Mouse (Mus musculus): ENCODE measurements around the gene Atxn1.

The Atxn1 gene

DNA sequence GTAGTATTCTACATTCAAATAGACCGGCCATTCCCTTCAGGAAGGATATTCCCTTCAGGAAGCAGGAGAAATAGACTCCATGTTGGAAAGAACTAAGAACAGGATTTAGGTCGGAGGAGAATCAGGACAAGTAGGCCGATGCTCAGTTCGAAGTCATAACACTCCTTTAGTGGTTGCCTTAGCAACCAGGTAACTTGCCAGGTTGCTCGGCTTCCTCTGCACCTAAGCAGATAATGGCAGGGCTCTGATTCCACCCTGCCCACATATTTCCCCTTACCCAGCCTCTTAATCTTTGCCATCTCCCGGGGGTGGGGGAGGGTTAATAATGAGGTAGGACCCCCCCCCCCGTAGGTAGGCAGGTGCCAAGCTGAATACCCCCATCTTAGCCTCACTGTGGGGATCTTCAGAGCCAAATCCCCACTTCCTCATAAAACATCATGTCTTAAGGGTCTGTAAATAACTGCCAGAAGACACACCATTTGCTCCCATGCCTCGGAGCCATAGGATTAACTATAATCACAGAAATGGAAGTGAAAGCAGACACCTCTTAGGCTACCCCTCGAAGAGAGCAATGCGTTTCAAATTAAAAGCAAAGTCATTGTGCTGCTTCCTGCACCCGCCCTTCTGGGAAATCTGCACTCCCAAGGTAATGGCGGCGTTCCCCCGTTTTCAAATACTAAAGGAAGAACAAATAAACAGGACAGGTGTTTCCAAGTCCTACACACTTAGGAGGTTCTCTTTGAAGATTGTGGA, 240.1 kb downstream of the Atxn1 start:
- no peak for DNase-seq (ENCODE audit: low spot score)

DNA sequence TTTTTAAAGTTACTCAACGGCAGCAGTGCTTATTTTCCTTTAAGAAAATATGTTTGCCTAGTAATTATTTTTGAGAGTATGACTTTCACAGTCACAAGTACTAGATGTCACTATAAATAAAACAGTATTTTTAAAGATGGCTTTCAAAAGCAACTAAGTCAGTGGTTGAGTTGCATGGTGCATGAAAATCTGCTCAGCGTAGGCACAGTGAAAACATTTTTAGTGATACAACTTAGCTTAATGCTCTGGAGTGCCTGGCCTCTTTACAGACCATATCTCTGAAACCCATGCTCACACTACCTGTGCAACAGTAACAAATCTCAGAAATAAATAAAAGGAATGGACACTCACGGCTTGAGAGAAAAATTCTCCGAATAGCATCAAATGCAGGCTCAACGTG, 241.9 kb downstream of the Atxn1 start:
- no peak for DNase-seq (ENCODE audit: low spot score)

DNA sequence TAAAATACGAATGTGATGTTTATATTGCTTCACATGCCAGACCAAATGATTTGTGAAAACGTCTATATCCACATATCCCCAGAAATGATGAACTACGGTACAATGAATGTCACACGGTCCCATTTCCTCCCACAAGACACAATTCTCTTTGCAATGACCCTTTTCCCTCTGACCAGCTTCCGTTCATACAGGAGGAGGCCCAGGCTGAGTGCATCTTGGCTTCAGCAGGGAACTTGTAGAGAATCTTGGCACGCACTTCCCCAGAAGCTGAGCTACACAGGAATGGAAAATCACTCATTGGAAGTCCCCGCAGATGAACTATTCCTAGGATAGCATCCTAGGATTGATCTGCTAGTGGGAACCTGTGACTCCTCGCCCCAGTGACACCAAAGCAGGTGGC, 243.2 kb downstream of the Atxn1 start:
- no peak for DNase-seq (ENCODE audit: low spot score)

DNA sequence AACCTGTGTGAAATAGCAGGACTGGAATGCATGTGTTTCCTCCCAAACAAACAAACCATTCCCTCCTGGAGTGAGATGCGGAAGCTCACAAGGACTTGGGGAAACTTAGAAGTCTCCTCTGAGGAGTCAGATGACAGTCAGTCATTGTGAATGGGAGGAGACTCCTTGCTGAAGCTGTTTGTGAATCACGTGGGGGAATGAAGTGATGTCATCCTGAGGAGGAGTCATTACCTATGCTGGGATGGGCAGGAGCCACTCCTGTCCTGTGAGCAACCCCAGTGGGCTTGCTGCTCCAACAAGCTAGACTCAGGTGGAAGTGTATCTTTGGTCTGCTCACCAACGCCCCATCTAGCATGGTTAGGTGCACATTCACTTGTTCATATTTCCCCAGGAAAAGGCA, 246.0 kb downstream of the Atxn1 start:
- no peak for DNase-seq (ENCODE audit: low spot score)

DNA sequence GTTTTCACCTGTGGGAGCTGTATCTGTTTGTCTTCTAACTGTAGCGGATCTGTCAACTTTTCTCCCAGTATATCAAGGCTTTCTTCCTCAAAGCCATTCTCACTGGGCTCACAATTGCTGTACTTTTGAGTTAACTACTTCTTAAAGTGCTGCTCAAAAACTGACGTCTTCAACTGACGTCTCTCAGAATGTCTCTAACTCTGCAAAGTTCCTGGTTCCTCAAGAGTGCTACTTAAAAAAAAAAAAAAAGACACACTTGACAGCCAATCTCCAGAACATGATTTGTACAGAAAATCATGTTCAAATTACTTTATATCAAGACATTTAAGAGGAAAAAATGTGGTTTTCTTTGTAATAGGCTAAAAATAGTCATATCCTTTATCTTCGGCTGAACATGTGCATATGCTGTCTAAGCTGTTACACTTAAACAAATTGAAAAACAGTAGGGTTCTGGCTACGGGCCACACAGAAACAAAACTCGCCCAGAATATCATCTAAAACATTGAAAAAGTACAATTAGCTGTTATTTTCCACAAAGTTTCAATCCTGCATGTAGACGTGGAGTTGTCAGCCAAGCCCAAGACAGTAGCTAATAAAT, 249.1 kb downstream of the Atxn1 start:
- DNase-seq (ENCODE audit: low spot score) = no peak

DNA sequence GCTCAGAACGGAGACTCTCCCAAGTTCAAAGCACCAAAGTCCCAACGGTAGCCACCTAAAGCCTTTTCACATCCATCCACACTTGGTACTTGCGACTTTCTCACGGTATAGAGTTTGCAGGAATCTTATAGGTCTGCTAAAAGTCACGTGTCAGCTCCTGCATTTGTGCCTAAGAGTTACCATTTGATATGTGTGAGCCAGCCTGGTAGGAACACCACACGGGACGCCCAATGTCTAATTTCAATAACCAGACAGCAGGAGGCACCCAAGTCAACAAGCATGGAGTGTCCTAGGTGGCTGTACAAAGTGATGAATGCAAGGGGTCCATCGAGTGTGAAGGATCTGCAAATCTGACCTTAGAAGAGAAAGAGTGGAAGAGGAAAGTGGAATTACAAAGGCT, 254.8 kb downstream of the Atxn1 start:
- DNase-seq (ENCODE audit: low spot score) = no peak

DNA sequence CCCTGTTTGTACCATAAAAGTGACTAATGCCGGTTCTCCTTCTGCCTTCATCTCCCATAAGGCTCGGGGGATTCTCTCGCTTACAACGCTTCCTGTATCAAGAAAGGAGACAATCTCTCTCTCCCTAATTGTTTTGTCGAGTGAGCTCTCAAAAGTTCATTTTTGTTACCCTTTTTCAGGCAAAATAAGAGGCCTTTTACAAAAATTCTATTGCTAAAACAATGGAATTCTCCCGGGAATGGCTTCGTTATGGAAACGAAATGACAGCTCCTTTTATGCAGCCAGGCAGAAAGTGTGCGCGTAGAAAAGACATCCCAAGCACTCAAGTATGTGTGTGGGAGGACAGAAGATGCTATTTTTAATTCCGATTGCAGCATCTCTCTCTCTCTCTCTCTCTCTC, 255.4 kb downstream of the Atxn1 start:
- DNase-seq (ENCODE audit: low spot score) = no peak

DNA sequence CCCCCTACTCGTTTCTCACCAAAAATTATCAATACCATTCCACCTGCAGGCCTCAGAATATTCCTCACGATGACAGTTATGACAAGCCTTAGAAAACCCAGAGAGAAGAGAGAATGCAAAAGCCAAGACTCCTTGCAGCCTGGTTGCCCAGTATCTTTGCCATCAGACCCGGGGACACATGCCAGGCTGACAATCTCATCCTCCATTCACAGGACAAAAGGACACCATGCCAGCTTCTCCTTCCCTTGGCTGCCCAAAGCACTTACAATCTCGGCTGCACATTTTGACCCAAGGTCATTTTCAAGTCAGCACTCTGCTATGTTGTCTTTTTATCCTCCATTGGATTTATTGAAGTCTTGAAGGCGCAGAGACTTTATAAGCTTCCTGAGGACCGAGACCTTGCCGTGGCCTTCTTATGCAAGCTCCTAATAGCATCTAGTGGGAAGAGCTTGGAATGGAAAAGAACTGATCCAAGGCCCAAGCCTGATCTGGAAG, 263.5 kb downstream of the Atxn1 start:
- DNase-seq (ENCODE audit: low spot score) = no peak

DNA sequence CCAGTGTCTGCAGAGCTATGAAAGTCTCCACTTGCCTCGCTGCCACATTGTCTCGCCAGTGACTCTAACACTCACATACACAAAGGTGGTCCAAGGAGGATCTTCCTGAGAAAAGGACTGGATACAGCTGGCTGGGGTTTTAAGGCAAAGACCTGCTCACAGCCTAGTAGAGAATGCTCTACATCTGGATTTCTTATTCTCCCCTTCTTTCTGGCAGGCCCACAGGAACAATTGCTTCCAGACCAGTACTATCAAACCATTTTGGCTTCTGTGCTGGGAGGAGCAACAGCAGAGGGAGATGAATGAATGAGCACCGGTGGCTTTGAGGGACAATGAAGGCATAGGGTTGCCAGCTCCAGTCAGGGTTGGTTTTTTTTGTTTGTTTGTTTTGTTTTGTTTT, 265.8 kb downstream of the Atxn1 start:
- DNase-seq (ENCODE audit: low spot score) = no peak

DNA sequence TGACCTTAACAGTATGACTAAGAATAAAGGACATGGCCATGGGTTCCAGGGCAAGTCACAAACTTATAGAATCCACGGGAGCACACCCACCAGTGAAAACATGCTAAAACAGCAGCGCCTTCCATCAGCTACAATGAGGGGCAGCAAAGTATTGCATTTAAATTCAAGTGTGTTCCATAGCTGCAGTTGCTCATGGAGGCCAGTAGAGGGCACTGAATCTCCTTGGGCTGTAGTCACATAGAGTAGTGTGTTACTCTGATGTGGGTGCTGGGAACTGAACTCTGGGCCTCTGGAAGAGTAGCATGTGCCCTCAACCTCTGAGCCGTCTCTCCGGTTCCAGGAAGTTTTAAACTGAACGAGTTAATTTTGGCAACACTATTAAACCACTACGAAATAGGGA, 268.8 kb downstream of the Atxn1 start:
- no peak for DNase-seq (ENCODE audit: low spot score)

DNA sequence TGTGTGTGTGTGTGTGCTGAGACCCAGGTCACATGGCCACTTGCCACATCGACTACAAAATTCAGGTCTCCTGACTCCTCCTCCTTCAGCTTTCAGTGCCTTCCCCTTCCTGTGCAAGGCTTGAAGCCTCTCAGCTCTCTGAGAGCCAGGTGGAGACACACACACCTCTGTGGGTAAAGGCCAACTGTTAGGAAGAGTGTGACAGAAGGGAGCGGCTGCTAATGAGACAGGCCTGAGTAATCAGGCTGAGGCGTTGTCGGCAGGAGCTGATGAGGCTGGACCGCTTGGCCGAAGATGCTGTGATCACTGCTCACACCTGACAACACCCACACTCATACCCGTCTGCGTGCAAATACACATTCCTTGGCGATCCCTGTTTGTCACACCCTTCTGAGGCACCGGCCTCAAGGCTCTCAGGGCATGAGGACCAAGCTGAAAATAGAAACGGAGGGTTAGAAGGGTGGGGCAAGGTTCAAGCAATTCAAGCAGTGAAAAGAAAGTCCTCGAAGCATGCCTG, 269.8 kb downstream of the Atxn1 start:
- no peak for DNase-seq (ENCODE audit: low spot score)

DNA sequence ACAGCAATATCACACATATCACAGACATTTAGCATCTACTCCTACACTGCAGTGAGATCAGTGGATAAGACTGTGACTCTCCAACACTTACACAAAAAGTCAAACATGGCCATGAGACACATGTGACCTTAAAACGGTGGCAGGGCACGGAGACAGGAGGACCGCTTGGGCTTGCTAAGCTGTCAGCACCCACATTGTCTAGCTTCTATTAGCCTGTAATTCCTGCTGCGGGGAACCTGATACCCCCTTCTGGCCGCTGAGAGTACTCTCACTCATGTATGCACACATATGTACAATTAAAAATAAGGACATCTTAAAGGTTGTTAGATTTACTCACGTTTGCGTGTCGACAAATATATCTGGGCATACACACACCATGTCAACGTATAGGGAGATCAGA, 270.9 kb downstream of the Atxn1 start:
- no peak for DNase-seq (ENCODE audit: low spot score)

DNA sequence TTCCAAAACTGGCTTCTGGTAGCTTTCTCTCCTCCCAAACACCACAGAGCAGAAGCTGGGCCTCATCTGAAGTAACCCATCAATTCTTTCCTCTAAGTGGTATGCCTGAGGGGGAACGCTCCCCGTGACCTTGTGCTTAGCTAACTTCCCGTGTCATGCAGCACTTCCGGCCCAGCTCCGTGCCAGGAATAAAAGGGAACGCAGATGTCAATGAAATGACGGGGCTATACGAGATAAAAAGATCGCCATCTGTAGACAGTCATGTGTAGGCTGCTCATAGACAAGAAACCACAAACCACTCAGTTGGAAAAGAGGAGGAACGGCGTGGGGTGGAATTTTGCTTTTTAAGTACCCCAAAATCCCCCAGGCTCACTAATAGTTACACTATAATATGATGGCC, 271.3 kb downstream of the Atxn1 start:
- no peak for DNase-seq (ENCODE audit: low spot score)

DNA sequence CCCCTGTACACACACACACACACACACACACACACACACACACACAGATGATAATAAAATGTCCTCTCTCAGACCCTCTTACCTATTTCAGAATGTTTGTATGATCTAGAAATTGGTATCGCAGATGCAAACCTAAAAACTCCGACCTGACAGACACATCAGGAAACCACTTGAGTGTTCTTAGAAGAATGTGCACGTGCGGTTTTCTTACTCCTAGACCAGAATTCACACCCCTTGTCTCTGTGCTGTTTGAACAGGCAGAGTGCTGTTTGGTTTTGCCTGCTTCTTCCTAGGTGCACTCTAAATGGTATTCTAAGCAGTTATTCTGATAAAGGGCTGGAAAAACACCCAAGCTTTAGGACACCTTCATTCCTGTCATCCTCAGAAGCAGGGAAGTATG, 271.7 kb downstream of the Atxn1 start:
- no peak for DNase-seq (ENCODE audit: low spot score)

DNA sequence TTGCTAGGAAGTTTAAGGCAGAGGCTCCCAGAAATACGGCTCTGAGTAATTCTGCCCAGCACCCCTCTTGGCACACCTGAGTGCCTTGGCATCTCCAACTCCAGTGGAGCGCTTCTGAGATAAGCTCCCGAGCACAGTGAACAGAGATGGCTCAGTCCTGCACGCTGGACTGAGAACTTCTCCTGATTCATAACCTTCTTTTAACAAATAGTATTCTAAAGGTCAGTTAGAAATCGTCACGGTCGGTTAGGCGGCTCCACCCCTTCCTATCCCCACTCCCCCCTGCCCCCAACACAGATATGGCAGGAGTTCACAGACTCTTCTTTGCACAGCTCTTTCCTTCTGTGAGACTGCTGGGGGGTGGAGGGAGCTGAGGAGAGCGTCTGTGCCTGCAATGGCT, 272.4 kb downstream of the Atxn1 start:
- DNase-seq (ENCODE audit: low spot score) = no peak

DNA sequence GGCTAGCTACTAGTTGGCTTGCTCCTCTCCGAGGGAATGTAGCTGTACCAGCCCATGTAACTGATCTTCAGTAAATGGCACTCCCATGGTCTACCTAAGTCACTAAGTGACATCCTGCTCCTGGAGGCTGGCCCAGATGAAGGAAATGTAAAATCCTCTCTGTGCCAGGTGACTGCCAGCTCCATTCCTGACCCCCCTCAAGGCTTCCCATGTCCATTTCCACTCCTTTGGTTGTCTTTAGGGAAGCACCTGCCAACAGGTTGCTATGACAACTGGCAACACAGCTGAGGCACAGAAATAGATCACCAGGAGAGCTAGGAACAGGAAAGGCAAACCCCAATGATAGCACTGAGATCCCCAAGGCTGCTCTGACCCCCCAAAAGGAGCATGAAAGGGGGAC, 274.4 kb downstream of the Atxn1 start:
- DNase-seq (ENCODE audit: low spot score) = no peak

DNA sequence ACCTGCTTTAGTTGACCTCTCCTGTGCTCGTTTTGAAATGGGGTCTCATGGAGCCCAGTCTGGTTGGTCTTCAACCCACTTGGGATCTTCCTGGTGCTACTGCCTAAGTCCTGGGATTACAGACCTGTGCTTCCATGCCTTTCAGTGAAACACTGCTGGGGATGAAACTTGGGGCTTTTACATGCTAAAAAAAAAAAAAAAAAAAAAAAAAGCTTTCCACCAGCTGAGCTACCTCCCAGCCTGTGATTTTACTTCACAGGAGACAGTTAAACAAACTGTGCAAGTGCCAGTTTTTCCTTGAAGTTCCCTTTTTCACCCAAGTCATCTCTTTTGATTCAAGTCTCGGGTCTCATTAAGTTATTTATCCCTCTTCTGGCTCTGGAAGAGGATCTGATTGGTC, 275.9 kb downstream of the Atxn1 start:
- DNase-seq (ENCODE audit: low spot score) = no peak

DNA sequence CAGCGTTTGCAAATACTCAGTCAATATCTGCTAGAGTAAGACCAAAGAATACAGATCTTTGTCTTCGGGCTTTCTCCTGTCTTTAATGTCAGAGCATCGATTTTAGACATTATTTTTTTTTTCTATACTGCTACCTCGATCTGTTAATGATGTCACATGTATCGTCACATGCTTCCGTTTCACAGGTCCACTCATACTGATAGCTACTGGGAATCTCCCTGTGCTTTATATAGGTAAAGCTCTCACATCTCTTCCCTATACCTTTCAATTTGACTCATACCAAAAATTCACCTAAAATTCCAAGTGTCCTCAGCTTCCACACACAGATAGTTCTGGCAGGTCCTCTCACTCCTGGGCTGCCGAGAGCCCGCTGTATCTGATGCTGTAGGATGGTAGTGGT, 277.2 kb downstream of the Atxn1 start:
- no peak for DNase-seq (ENCODE audit: low spot score)

DNA sequence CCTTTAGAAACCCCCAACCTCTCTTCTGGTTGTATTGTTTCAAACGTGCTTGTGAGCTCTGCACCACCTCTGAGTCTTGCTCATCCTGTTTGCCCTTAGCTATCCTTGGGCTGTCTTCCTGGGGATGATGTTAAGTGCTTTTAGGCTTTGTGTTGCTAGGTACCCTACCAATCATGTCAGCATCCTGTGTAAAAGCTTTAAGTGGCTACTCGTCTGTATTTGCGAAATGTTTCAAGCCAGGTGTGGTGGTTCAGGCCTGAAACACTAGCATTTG, 278.6 kb downstream of the Atxn1 start:
- no peak for DNase-seq (ENCODE audit: low spot score)

DNA sequence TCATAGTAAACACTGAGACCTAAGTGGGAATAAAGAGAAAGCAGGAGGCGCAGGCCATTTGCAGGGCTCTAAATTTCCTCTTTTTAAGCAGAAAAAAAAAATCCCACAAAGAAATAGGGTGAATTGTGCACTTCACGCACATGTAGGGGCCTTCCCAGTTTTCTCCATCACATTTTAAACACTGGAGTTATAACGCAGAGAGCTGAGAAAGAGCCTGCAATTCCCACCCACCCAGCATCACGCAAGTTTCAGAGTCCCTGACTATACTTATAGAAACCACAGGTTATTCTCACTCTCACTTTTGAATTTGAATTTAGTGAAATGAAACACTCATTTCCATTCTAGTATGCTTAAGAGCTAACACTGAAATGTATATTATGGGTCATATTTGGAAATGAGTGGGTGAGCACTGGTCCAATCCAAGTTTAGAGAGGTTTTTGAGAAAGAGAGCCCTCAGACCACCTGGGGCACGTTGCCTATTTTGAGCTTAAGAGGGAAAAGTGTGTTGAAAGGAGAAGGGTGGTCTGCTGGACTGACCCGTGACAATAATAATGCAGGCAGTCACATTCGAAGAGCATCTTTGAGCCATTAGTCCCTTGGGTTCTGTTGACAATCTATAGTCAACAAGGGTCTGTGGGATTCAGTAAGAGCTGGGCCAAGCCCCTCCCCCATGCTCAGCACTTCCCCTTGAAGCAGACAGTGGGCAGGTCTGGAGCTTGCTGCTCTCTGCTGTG, 279.1 kb downstream of the Atxn1 start:
- no peak for DNase-seq (ENCODE audit: low spot score)

DNA sequence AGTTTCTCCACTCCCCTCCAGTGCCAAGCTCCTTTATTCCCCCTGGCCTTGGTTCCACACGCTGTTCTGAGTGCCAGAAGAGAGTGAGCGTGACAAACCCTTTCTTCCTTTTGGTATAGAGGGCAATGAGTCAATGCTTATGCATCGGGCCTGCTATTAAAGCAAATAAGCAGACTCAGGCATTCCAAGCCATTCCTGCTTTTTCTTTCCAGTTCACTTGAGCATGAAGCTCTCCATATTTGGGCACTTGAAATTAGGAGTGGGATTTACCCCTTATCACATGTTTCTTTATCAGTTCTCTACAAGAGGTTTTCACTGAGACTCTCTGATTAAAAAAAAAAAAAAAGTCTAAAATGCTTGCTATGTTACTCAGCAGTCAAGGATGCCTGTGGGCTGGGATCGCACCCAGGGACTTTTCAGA, 279.9 kb downstream of the Atxn1 start:
- DNase-seq (ENCODE audit: low spot score) = no peak

DNA sequence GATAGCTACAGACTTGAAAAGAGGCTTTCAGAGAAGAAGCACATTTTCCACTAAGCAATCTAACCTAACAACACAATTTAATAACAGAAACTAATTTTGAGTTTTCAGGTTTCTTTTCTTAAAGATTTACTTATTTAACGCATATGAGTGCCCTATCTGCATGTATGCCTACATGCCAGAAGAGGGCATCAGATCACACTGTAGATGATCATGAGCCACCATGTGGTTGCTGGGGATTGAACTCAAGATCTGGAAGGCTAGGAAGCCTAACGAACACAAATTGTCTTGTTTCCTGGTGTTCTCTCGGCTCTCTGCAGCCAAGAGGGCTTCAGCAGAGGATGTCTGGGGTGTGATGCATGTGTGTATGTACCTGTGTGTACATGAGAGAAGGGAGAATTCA, 280.8 kb downstream of the Atxn1 start:
- no peak for DNase-seq (ENCODE audit: low spot score)

DNA sequence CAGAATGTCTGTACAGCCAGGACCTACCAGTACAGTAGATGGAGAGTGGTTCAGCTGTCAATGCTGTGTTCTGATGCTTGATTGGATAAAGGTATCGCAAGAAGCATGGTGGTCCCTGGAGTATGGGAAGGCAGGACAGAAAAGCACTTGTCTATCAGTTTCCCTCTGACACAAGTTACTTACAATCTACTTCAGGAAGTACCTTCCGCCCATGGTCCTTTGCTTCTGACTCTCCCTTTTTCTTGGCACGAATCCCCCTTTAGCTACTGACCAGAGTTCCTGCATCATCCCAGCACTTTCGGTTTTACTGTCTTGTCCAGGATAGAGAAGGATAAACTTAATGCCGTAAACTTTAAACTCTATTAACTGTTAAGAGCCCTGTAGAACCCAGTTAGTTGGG, 283.6 kb downstream of the Atxn1 start:
- DNase-seq (ENCODE audit: low spot score) = no peak

Data from urinary bladder, postnatal 25 days (tissue).